In genomic region chr11:5495286-5495832, GRCm38 (mm10) we compare ENCODE assay signal across 20 mouse cellular contexts.
"Had no signal": no experiment of that assay in that cellular context is flagged by ENCODE, and none has a peak within 500 bp of the region (broad histone marks: within the 10 kb centered on the region; RNA-seq: fewer than 3 reads in every experiment).

No protein-coding gene starts in this region.

- H3K4me2 ChIP-seq: limb, embryonic 12.5 days; limb, embryonic 15.5 days; liver, embryonic 11.5 days; lung, embryonic 15.5 days; neural tube, embryonic 12.5 days; neural tube, embryonic 15.5 days had no signal

- H3K4me1 ChIP-seq: limb, embryonic 12.5 days; limb, embryonic 15.5 days; neural tube, embryonic 12.5 days; neural tube, embryonic 15.5 days had no signal

- H3K4me3 ChIP-seq: limb, embryonic 12.5 days; limb, embryonic 15.5 days; lung, embryonic 15.5 days; megakaryocyte, embryonic 14.5 days; midbrain, embryonic 10.5 days; neural tube, embryonic 12.5 days; neural tube, embryonic 15.5 days had no signal

- DNase-seq: kidney, adult 9 months; kidney, postnatal 14 days; kidney, postnatal 4 days; left cerebral cortex, postnatal 4 days; lung, adult 18-20 months; lung, postnatal 10 days; lung, postnatal 36 days; midbrain, embryonic 14.5 days; right cerebral cortex, adult 18-20 months; thymus, adult 18-20 months; thymus, postnatal 36 days had no signal

- H3K36me3 ChIP-seq: limb, embryonic 12.5 days; limb, embryonic 15.5 days; lung, embryonic 15.5 days; midbrain, embryonic 10.5 days; neural tube, embryonic 12.5 days; neural tube, embryonic 15.5 days had no signal

- H3K27ac ChIP-seq: limb, embryonic 12.5 days; limb, embryonic 15.5 days; liver, embryonic 14.5 days; lung, embryonic 15.5 days; midbrain, embryonic 10.5 days; neural tube, embryonic 12.5 days; neural tube, embryonic 15.5 days had no signal

- H3K9me3 ChIP-seq: limb, embryonic 12.5 days; limb, embryonic 15.5 days; lung, embryonic 15.5 days; midbrain, embryonic 10.5 days; neural tube, embryonic 12.5 days; neural tube, embryonic 15.5 days had no signal

- H3K27me3 ChIP-seq: limb, embryonic 12.5 days; limb, embryonic 15.5 days; lung, embryonic 15.5 days; megakaryocyte, embryonic 14.5 days; neural tube, embryonic 12.5 days; neural tube, embryonic 15.5 days had no signal

- H3K9ac ChIP-seq: limb, embryonic 12.5 days; limb, embryonic 15.5 days; liver, embryonic 14.5 days; lung, embryonic 15.5 days; neural tube, embryonic 12.5 days; neural tube, embryonic 15.5 days had no signal
